Mouse (Mus musculus) bone marrow, adult 2 months (tissue): ENCODE measurements around the gene Trim14.

Source experiments
- CTCF ChIP-seq: fragments of 200-500 bp; IDR thresholded peaks from 2 replicates; pipeline ENCODE4 v1.5.1; 2011; ENCODE audit warnings: low read length, control low read depth; ENCODE audit not compliant: control insufficient read depth, insufficient read depth
- POLR2A ChIP-seq: fragments of 200-500 bp; IDR thresholded peaks from 2 replicates; pipeline ENCODE4 v1.6.1; 2011; ENCODE audit warnings: low read depth, mild to moderate bottlenecking, control low read depth, low read length, borderline replicate concordance; ENCODE audit not compliant: control insufficient read depth

DNA sequence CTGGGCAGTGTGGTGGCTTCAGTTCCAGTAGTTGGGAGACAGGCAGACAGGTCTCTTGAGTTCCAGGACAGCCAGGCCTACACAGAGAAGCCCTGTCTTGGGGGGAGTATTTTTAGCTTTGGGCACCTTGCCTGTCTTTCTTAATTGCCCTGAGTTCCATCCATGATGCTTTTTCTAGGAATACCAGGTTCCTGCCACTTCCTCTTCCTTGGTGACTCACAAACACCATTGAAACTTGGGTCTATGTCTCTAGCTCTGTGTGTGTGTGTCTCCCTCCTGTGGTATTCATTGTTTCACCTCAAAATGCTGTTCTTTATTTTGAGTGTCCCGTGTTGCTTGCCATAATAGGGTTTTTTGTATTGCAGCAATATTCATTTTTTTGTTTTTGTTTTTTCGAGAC, 77.5 kb downstream of the Trim14 start:
- TF ChIP-seq CTCF (no peak), POLR2A (no peak)
